Mouse (Mus musculus) granulocyte monocyte progenitor cell, adult 5-6 weeks (primary cell): Measurements from ENCODE around the gene Flad1. TPM values are rescaled to one million over a fixed set of nuclear protein-coding genes. Genes with fewer than 3 reads are reported as not detected.
A peak's percentile ranks its signal among the peaks of the same experiment; 100 is the strongest.

Source experiments
- ATAC-seq: replicated peaks from 2 replicates; pipeline ENCODE4 v1.8.0; 2016; ENCODE audit warnings: mild to moderate bottlenecking, moderate TSS enrichment, inconsistent platforms; ENCODE audit not compliant: poor library complexity, severe bottlenecking
- total RNA-seq, 2 experiments: library from RNA; stranded (forward) in 1 of 2; stranded (reverse) in 1 of 2; fragments of 200-712, 200-1000 nt in 1 of 2; fragments of >200 nt in 1 of 2; fragmentation: Nextera tagmentation in 1 of 2; gene quantifications; 2 replicates each; pipeline ENCODE4 v1.2.3; 2014 to 2017

Gene Flad1
- total RNA-seq, 2 experiments from 2014 or later, result 16.2 to 41.7 TPM

GRCm38 (mm10) chr3:89361675-89362074 lies 50.0 kb downstream of the Flad1 start, which contains the start of gene Dcst2:
Dcst2 (plus strand) TSS chr3:89361975.
- no peak for ATAC-seq

- peak; percentile 76 for ATAC-seq
These were observed 51.4 kb downstream of the Flad1 start for GRCm38 (mm10) chr3:89360237-89360636.

GRCm38 (mm10) chr3:89359630-89360029 lies 52.0 kb downstream of the Flad1 start:
- ATAC-seq, result 0 out of 2 replicates have a peak, but pooled peaks have one; percentile 1

GRCm38 (mm10) chr3:89356029-89356428 lies 55.6 kb downstream of the Flad1 start:
- ATAC-seq, result no peak

- ATAC-seq, result no peak
These were observed 56.2 kb downstream of the Flad1 start for GRCm38 (mm10) chr3:89355512-89355902.

GRCm38 (mm10) chr3:89354816-89355511 lies 56.7 kb downstream of the Flad1 start:
- ATAC-seq, result peak; percentile 24; the same call in 1 of the 2 replicates

- ATAC-seq, result no peak
These were observed 60.4 kb downstream of the Flad1 start for GRCm38 (mm10) chr3:89351271-89351670.

Other genes starting within 250 kb of the Flad1 start
- 74.6 and 80.2 TPM in 2 replicates for gene Clk2, start 247.1 kb downstream of the Flad1 start, total RNA-seq (2014; fragmentation: Nextera tagmentation)
- gene Clk2, start 247.1 kb downstream of the Flad1 start, total RNA-seq (2017), result 51.8 and 67.1 TPM in 2 replicates
- gene Scamp3, start 234.4 kb downstream of the Flad1 start, total RNA-seq (2014; fragmentation: Nextera tagmentation), result 59.6 and 99.0 TPM in 2 replicates
- 32.9 and 37.2 TPM in 2 replicates for gene Scamp3, start 234.4 kb downstream of the Flad1 start, total RNA-seq (2017)
- 23.9 and 27.2 TPM in 2 replicates for gene Fam189b, start 228.7 kb downstream of the Flad1 start, total RNA-seq (2014; fragmentation: Nextera tagmentation)
- 2.5 and 2.9 TPM in 2 replicates for gene Fam189b, start 228.7 kb downstream of the Flad1 start, total RNA-seq (2017)
- gene Gba, start 208.9 kb downstream of the Flad1 start, total RNA-seq (2014; fragmentation: Nextera tagmentation), result 39.7 and 74.2 TPM in 2 replicates
- 49.3 and 50.5 TPM in 2 replicates for gene Gba, start 208.9 kb downstream of the Flad1 start, total RNA-seq (2017)
- not detected in 2 replicates for gene Thbs3, start 196.7 kb downstream of the Flad1 start, total RNA-seq (2014; fragmentation: Nextera tagmentation)
- gene Thbs3, start 196.7 kb downstream of the Flad1 start, total RNA-seq (2017), result 0.13 TPM in 1 of 2 replicates, not detected in the other
- 78.6 and 102 TPM in 2 replicates for gene Mtx1, start 184.8 kb downstream of the Flad1 start, total RNA-seq (2014; fragmentation: Nextera tagmentation)
- gene Mtx1, start 184.8 kb downstream of the Flad1 start, total RNA-seq (2017), result 76.4 and 114 TPM in 2 replicates
- gene Muc1, start 182.8 kb downstream of the Flad1 start, total RNA-seq (2014; fragmentation: Nextera tagmentation), result not detected in 2 replicates
- gene Muc1, start 182.8 kb downstream of the Flad1 start, total RNA-seq (2017), result 0.04 TPM in 1 of 2 replicates, not detected in the other
- gene Krtcap2, start 165.9 kb downstream of the Flad1 start, total RNA-seq (2014; fragmentation: Nextera tagmentation), result 312 and 315 TPM in 2 replicates
- gene Krtcap2, start 165.9 kb downstream of the Flad1 start, total RNA-seq (2017), result 376 and 384 TPM in 2 replicates
- gene Trim46, start 165.6 kb downstream of the Flad1 start, total RNA-seq (2014; fragmentation: Nextera tagmentation), result 3.7 and 6.0 TPM in 2 replicates
- 0.52 and 2.8 TPM in 2 replicates for gene Trim46, start 165.6 kb downstream of the Flad1 start, total RNA-seq (2017)
- gene Dpm3, start 152.5 kb downstream of the Flad1 start, total RNA-seq (2014; fragmentation: Nextera tagmentation), result 31.2 and 122 TPM in 2 replicates
- gene Dpm3, start 152.5 kb downstream of the Flad1 start, total RNA-seq (2017), result 86.0 and 91.7 TPM in 2 replicates
- 55.0 and 80.7 TPM in 2 replicates for gene Slc50a1, start 141.3 kb downstream of the Flad1 start, total RNA-seq (2014; fragmentation: Nextera tagmentation)
- 62.0 and 65.0 TPM in 2 replicates for gene Slc50a1, start 141.3 kb downstream of the Flad1 start, total RNA-seq (2017)
- not detected in 2 replicates for gene Efna1, start 130.7 kb downstream of the Flad1 start, total RNA-seq (2014; fragmentation: Nextera tagmentation)
- not detected in 2 replicates for gene Efna1, start 130.7 kb downstream of the Flad1 start, total RNA-seq (2017)
- not detected in 2 replicates for gene Efna3, start 88.9 kb downstream of the Flad1 start, total RNA-seq (2014; fragmentation: Nextera tagmentation)
- not detected in 2 replicates for gene Efna3, start 88.9 kb downstream of the Flad1 start, total RNA-seq (2017)
- gene Efna4, start 73.8 kb downstream of the Flad1 start, total RNA-seq (2014; fragmentation: Nextera tagmentation), result 0.66 and 2.1 TPM in 2 replicates
- not detected in 2 replicates for gene Efna4, start 73.8 kb downstream of the Flad1 start, total RNA-seq (2017)
- 42.7 and 80.7 TPM in 2 replicates for gene Adam15, start 61.9 kb downstream of the Flad1 start, total RNA-seq (2014; fragmentation: Nextera tagmentation)
- gene Adam15, start 61.9 kb downstream of the Flad1 start, total RNA-seq (2017), result 34.8 and 44.8 TPM in 2 replicates
- gene Dcst2, start 49.9 kb downstream of the Flad1 start, total RNA-seq (2014; fragmentation: Nextera tagmentation), result not detected in 2 replicates
- not detected in 2 replicates for gene Dcst2, start 49.9 kb downstream of the Flad1 start, total RNA-seq (2017)
- gene Dcst1, start 46.6 kb downstream of the Flad1 start, total RNA-seq (2014; fragmentation: Nextera tagmentation), result not detected in 2 replicates
- gene Dcst1, start 46.6 kb downstream of the Flad1 start, total RNA-seq (2017), result not detected in 2 replicates
- gene Zbtb7b, start 17.1 kb downstream of the Flad1 start, total RNA-seq (2014; fragmentation: Nextera tagmentation), result 8.5 and 18.6 TPM in 2 replicates
- 7.5 and 14.0 TPM in 2 replicates for gene Zbtb7b, start 17.1 kb downstream of the Flad1 start, total RNA-seq (2017)
- gene Lenep, start 9.1 kb downstream of the Flad1 start, total RNA-seq (2014; fragmentation: Nextera tagmentation), result 0.64 and 2.1 TPM in 2 replicates
- not detected in 2 replicates for gene Lenep, start 9.1 kb downstream of the Flad1 start, total RNA-seq (2017)
- 178 and 260 TPM in 2 replicates for gene Cks1b, start 6.5 kb upstream of the Flad1 start, total RNA-seq (2014; fragmentation: Nextera tagmentation)
- gene Cks1b, start 6.5 kb upstream of the Flad1 start, total RNA-seq (2017), result 194 and 212 TPM in 2 replicates
- gene Shc1, start 6.6 kb upstream of the Flad1 start, total RNA-seq (2014; fragmentation: Nextera tagmentation), result 51.2 and 75.8 TPM in 2 replicates
- gene Shc1, start 6.6 kb upstream of the Flad1 start, total RNA-seq (2017), result 37.7 and 49.1 TPM in 2 replicates
- 18.9 and 35.2 TPM in 2 replicates for gene Pygo2, start 18.3 kb upstream of the Flad1 start, total RNA-seq (2014; fragmentation: Nextera tagmentation)
- 8.8 and 8.9 TPM in 2 replicates for gene Pygo2, start 18.3 kb upstream of the Flad1 start, total RNA-seq (2017)
- 9.7 TPM in 2 replicates for gene Pbxip1, start 24.8 kb upstream of the Flad1 start, total RNA-seq (2014; fragmentation: Nextera tagmentation)
- gene Pbxip1, start 24.8 kb upstream of the Flad1 start, total RNA-seq (2017), result 7.8 and 12.2 TPM in 2 replicates
- 13.3 and 20.7 TPM in 2 replicates for gene Pmvk, start 42.7 kb upstream of the Flad1 start, total RNA-seq (2014; fragmentation: Nextera tagmentation)
- gene Pmvk, start 42.7 kb upstream of the Flad1 start, total RNA-seq (2017), result 9.5 and 22.8 TPM in 2 replicates
- gene Kcnn3, start 108.3 kb upstream of the Flad1 start, total RNA-seq (2014; fragmentation: Nextera tagmentation), result not detected in 2 replicates
- gene Kcnn3, start 108.3 kb upstream of the Flad1 start, total RNA-seq (2017), result not detected in 2 replicates